Mouse (Mus musculus) E14TG2a.4 (cell line): ENCODE results near the gene Kif13a.
A peak's percentile ranks its signal among the peaks of the same experiment; 100 is the strongest.

ENCODE experiments used
- H3K27me3 ChIP-seq: 2 replicates; pipeline ENCODE4 v1.6.1; 2014; ENCODE audit warnings: low read length, control low read depth; ENCODE audit not compliant: insufficient read depth
- H3K36me3 ChIP-seq: 2 replicates; pipeline ENCODE4 v1.6.1; 2014; ENCODE audit warnings: low read length, control low read depth; ENCODE audit not compliant: insufficient read depth
- H3K4me1 ChIP-seq: replicated peaks from 2 replicates; pipeline ENCODE4 v1.6.1; 2014; ENCODE audit warnings: low read depth, low read length, control low read depth
- H3K4me3 ChIP-seq: replicated peaks from 2 replicates; pipeline ENCODE4 v1.5.1; 2014; ENCODE audit warnings: mild to moderate bottlenecking, low read length
- H3K9me3 ChIP-seq: 2 replicates; pipeline ENCODE4 v1.6.1; 2014; ENCODE audit warnings: low read length, control low read depth
- CTCF ChIP-seq: conservative IDR thresholded peaks from 2 replicates; pipeline ENCODE4 v1.5.1; 2014; ENCODE audit warnings: low read length
- NANOG ChIP-seq: IDR thresholded peaks from 2 replicates; pipeline ENCODE4 v1.6.1; 2014; ENCODE audit warnings: borderline replicate concordance, low read length, mixed read lengths
- POU5F1 ChIP-seq: IDR thresholded peaks from 2 replicates; pipeline ENCODE4 v1.6.1; 2014; ENCODE audit warnings: low read length, borderline replicate concordance

Kif13a gene

GRCm38 (mm10) chr13:46833586-46833985 lies 96.1 kb downstream of the Kif13a start:
- no peak overlapping the region for H3K4me3 ChIP-seq
- H3K27me3 ChIP-seq: no peaks in the 10 kb centered on the region
- TF ChIP-seq NANOG (no peak), POU5F1 (no peak), CTCF (no peak)
- H3K4me1 ChIP-seq: no peaks in the 10 kb centered on the region
- no peaks in the 10 kb centered on the region for H3K9me3 ChIP-seq
- peaks cover 18% of the 10 kb centered on the region for H3K36me3 ChIP-seq

GRCm38 (mm10) chr13:46832956-46833355 lies 96.7 kb downstream of the Kif13a start:
- H3K4me3 ChIP-seq: no peak overlapping the region
- H3K27me3 ChIP-seq: no peaks in the 10 kb centered on the region
- TF ChIP-seq NANOG (no peak), POU5F1 (no peak), CTCF (peak; percentile 89)
- H3K9me3 ChIP-seq: no peaks in the 10 kb centered on the region
- no peaks in the 10 kb centered on the region for H3K4me1 ChIP-seq
- peaks cover 18% of the 10 kb centered on the region for H3K36me3 ChIP-seq

- H3K4me3 ChIP-seq: no peak overlapping the region
- H3K36me3 ChIP-seq: peaks cover 46% of the 10 kb centered on the region
- H3K4me1 ChIP-seq: peaks cover 36% of the 10 kb centered on the region
- H3K27me3 ChIP-seq: no peaks in the 10 kb centered on the region
- TF ChIP-seq POU5F1: no peak
- TF ChIP-seq NANOG: no peak
- no peak for TF ChIP-seq CTCF
- H3K9me3 ChIP-seq: no peaks in the 10 kb centered on the region
These were observed 106.4 kb downstream of the Kif13a start for GRCm38 (mm10) chr13:46823271-46823670.

- Histone ChIP-seq H3K4me3 (no peak overlapping the region), H3K27me3 (no peaks in the 10 kb centered on the region), H3K4me1 (peaks cover 45% of the 10 kb centered on the region), H3K9me3 (no peaks in the 10 kb centered on the region), H3K36me3 (peaks cover 46% of the 10 kb centered on the region)
- no peak for TF ChIP-seq POU5F1
- TF ChIP-seq NANOG: no peak
- no peak for TF ChIP-seq CTCF
These were observed 107.5 kb downstream of the Kif13a start for GRCm38 (mm10) chr13:46822200-46822599.

GRCm38 (mm10) chr13:46819729-46820223 lies 109.9 kb downstream of the Kif13a start:
- TF ChIP-seq NANOG (no peak), POU5F1 (no peak), CTCF (no peak)
- Histone ChIP-seq H3K9me3 (no peaks in the 10 kb centered on the region), H3K27me3 (no peaks in the 10 kb centered on the region), H3K4me1 (peaks cover 53% of the 10 kb centered on the region), H3K36me3 (peaks cover 47% of the 10 kb centered on the region), H3K4me3 (no peak overlapping the region)

GRCm38 (mm10) chr13:46819202-46819728 lies 110.4 kb downstream of the Kif13a start:
- no peaks in the 10 kb centered on the region for H3K9me3 ChIP-seq
- no peaks in the 10 kb centered on the region for H3K27me3 ChIP-seq
- TF ChIP-seq POU5F1: no peak
- no peak for TF ChIP-seq NANOG
- no peak for TF ChIP-seq CTCF
- H3K36me3 ChIP-seq: peaks cover 46% of the 10 kb centered on the region
- no peak overlapping the region for H3K4me3 ChIP-seq
- H3K4me1 ChIP-seq: peaks cover 51% of the 10 kb centered on the region

- Histone ChIP-seq H3K4me1 (peaks cover 47% of the 10 kb centered on the region), H3K4me3 (no peak overlapping the region), H3K9me3 (no peaks in the 10 kb centered on the region), H3K27me3 (no peaks in the 10 kb centered on the region), H3K36me3 (peaks cover 47% of the 10 kb centered on the region)
- TF ChIP-seq CTCF (no peak), POU5F1 (no peak), NANOG (no peak)
These were observed 111.3 kb downstream of the Kif13a start for GRCm38 (mm10) chr13:46818374-46818773.

GRCm38 (mm10) chr13:46812648-46813184 lies 117.0 kb downstream of the Kif13a start:
- Histone ChIP-seq H3K4me3 (0 out of 2 replicates have a peak overlapping the region, but pooled peaks have one; percentile 35), H3K9me3 (no peaks in the 10 kb centered on the region), H3K36me3 (peaks cover 52% of the 10 kb centered on the region), H3K4me1 (peaks cover 40% of the 10 kb centered on the region), H3K27me3 (no peaks in the 10 kb centered on the region)
- no peak for TF ChIP-seq CTCF
- no peak for TF ChIP-seq POU5F1
- TF ChIP-seq NANOG: no peak

- peaks cover 30% of the 10 kb centered on the region for H3K4me1 ChIP-seq
- H3K4me3 ChIP-seq: no peak overlapping the region
- no peaks in the 10 kb centered on the region for H3K9me3 ChIP-seq
- no peaks in the 10 kb centered on the region for H3K27me3 ChIP-seq
- H3K36me3 ChIP-seq: peaks cover 58% of the 10 kb centered on the region
- TF ChIP-seq CTCF (no peak), NANOG (no peak), POU5F1 (no peak)
These were observed 118.0 kb downstream of the Kif13a start for GRCm38 (mm10) chr13:46811696-46812095.
